Mouse (Mus musculus) brain, adult 2 months (tissue): ENCODE data around the gene Tyw3.
"Not testable (repeated sequence)": the region's sequence is repeated elsewhere in the genome, so short reads cannot be mapped to it uniquely, and the experiment has no call there.

ENCODE experiments used
- DNase-seq: peaks from one replicate; pipeline ENCODE4 v3.0.0; 2011; ENCODE audit warnings: low read depth, low spot score

The Tyw3 gene

GRCm38 (mm10) chr3:154596934-154597554 is at the start of gene Tyw3:
Gene Tyw3, minus strand, starts transcription at chr3:154597104.
- DNase-seq: peak; percentile 99

GRCm38 (mm10) chr3:154633091-154633490 is 36.2 kb upstream of the Tyw3 start:
- no peak for DNase-seq

GRCm38 (mm10) chr3:154631281-154631680 is 34.4 kb upstream of the Tyw3 start:
- not testable (repeated sequence) for DNase-seq

- DNase-seq: no peak
These were observed 31.4 kb upstream of the Tyw3 start for GRCm38 (mm10) chr3:154628284-154628683.

GRCm38 (mm10) chr3:154616106-154616505 is 19.2 kb upstream of the Tyw3 start:
- no peak for DNase-seq

GRCm38 (mm10) chr3:154615304-154615703 is 18.4 kb upstream of the Tyw3 start:
- no peak for DNase-seq

GRCm38 (mm10) chr3:154614771-154615170 is 17.9 kb upstream of the Tyw3 start:
- DNase-seq: no peak

- DNase-seq: no peak
These were observed 15.0 kb upstream of the Tyw3 start for GRCm38 (mm10) chr3:154611888-154612287.

GRCm38 (mm10) chr3:154607896-154608295 is 11.0 kb upstream of the Tyw3 start:
- DNase-seq: no peak

- no peak for DNase-seq
These were observed 8.0 kb upstream of the Tyw3 start for GRCm38 (mm10) chr3:154604871-154605270.

- no peak for DNase-seq
These were observed 5.2 kb upstream of the Tyw3 start for GRCm38 (mm10) chr3:154602141-154602540.

- peak; percentile 6 for DNase-seq
These were observed 657 bp upstream of the Tyw3 start for GRCm38 (mm10) chr3:154597561-154597960.

- peak; percentile 94 for DNase-seq
These were observed 393 bp downstream of the Tyw3 start, which contains the start of gene Cryz for GRCm38 (mm10) chr3:154596488-154596933. Gene Cryz, plus strand, starts transcription at chr3:154596711.

GRCm38 (mm10) chr3:154594156-154594555 is 2.7 kb downstream of the Tyw3 start:
- DNase-seq: no peak

GRCm38 (mm10) chr3:154593596-154593995 is 3.3 kb downstream of the Tyw3 start:
- no peak for DNase-seq

GRCm38 (mm10) chr3:154591621-154592020 is 5.3 kb downstream of the Tyw3 start:
- DNase-seq: no peak

GRCm38 (mm10) chr3:154590971-154591370 is 5.9 kb downstream of the Tyw3 start:
- no peak for DNase-seq

GRCm38 (mm10) chr3:154584351-154584750 is 12.6 kb downstream of the Tyw3 start:
- DNase-seq: peak; percentile 27

GRCm38 (mm10) chr3:154577895-154578294 is 19.0 kb downstream of the Tyw3 start:
- DNase-seq: no peak

GRCm38 (mm10) chr3:154573666-154574065 is 23.2 kb downstream of the Tyw3 start:
- DNase-seq: no peak

GRCm38 (mm10) chr3:154572341-154572972 is 24.4 kb downstream of the Tyw3 start:
- peak; percentile 85 for DNase-seq

GRCm38 (mm10) chr3:154570786-154571185 is 26.1 kb downstream of the Tyw3 start:
- DNase-seq: no peak

GRCm38 (mm10) chr3:154570029-154570575 is 26.8 kb downstream of the Tyw3 start:
- DNase-seq: no peak
